Mouse (Mus musculus) liver, embryonic 11.5 days (tissue): ENCODE measurements around the gene Sppl3. TPM values are rescaled to one million over a fixed set of nuclear protein-coding genes. Genes with fewer than 3 reads are reported as not detected.

Experiments used
- ATAC-seq: fragments of 200-750 bp; cut with Nextera tagmentation; replicated peaks from 2 replicates; pipeline ENCODE4 v1.8.0; 2017; ENCODE audit warnings: moderate number of reproducible peaks, mild to moderate bottlenecking, moderate TSS enrichment, moderate library complexity; ENCODE audit not compliant: low FRiP score
- DNase-seq: peaks from one replicate; pipeline ENCODE4 v3.0.0-alpha.2; 2017; ENCODE audit warnings: low spot score
- H3K27ac ChIP-seq: fragments of 300-500 bp; sonication (generic); 2 replicates; pipeline ENCODE4 v1.5.1; 2014; ENCODE audit warnings: mild to moderate bottlenecking, low read depth, low read length, control low read depth
- H3K27me3 ChIP-seq: fragments of 300-500 bp; sonication (generic); replicated peaks from 2 replicates; pipeline ENCODE4 v1.6.1; 2014; ENCODE audit warnings: low read length, mixed read lengths; ENCODE audit not compliant: control insufficient read depth, insufficient read depth
- H3K36me3 ChIP-seq: fragments of 300-500 bp; sonication (generic); 2 replicates; pipeline ENCODE4 v1.6.1; 2014; ENCODE audit warnings: mild to moderate bottlenecking, low read length, moderate library complexity, mixed read lengths; ENCODE audit not compliant: control insufficient read depth, insufficient read depth
- H3K4me1 ChIP-seq: fragments of 300-500 bp; sonication (generic); replicated peaks from 2 replicates; pipeline ENCODE4 v1.6.1; 2014; ENCODE audit warnings: low read length, mixed read lengths; ENCODE audit not compliant: control insufficient read depth, insufficient read depth
- H3K4me2 ChIP-seq: fragments of 300-500 bp; sonication (generic); 2 replicates; pipeline ENCODE4 v1.6.1; 2014; ENCODE audit warnings: mild to moderate bottlenecking, control low read depth, moderate library complexity
- H3K4me3 ChIP-seq: fragments of 300-500 bp; sonication (generic); 2 replicates; pipeline ENCODE4 v1.5.1; 2014; ENCODE audit warnings: low read depth, low read length, control low read depth
- H3K9ac ChIP-seq: fragments of 300-500 bp; sonication (generic); 2 replicates; pipeline ENCODE4 v1.6.1; 2014; ENCODE audit warnings: low read depth, low read length, control low read depth
- H3K9me3 ChIP-seq: fragments of 300-500 bp; sonication (generic); 2 replicates; pipeline ENCODE4 v1.6.1; 2016; ENCODE audit warnings: low read length, inconsistent platforms, mixed read lengths; ENCODE audit not compliant: control insufficient read depth
- WGBS: fragments of 180-500 bp; shearing (Covaris S2); extraction: QIAGEN DNeasy Blood & Tissue Kit; methylation state at CpG from one replicate; pipeline ENCODE4 v1.1.7; 2014; 5-methylcytosine and 5-hydroxymethylcytosine counted together
- polyA plus RNA-seq: library from polyadenylated mRNA; unstranded; fragments of >200 nt; fragmentation: Nextera tagmentation; extraction: Ambion mirVana; gene quantifications from 2 replicates; pipeline ENCODE4 v1.2.1, GENCODE M21; 2014

The Sppl3 gene
- polyA plus RNA-seq, 1 experiment from 2014 or later: 17.6 TPM

GRCm38 (mm10) chr5:115134234-115135165 is 123.6 kb downstream of the Sppl3 start, which contains the start of gene Unc119b:
Gene Unc119b (minus strand): TSS chr5:115134975.
- whole genome bisulfite sequencing: under 1% methylated on average over 70 of the region's 81 CpGs
- peak; percentile 97 for ATAC-seq

DNA sequence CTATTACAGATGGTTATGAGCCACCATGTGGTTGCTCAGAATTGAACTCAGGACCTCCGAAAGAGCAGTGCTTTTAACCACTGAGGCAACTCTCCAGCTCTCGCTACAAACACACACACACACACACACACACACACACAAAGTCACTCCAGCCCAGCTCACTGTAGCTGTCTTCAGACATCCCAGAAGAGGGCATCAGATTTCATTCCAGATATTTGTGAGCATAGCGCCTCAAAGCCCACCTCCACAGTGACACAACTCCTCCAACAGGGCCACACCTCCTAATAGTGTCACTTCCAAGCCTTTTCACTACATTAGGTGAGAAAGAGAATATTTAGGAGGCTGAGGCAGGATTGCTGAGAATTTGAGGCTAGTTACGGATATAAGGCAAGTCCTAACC is 128.2 kb downstream of the Sppl3 start:
- WGBS: 60% methylated on average over 4 of the region's 4 CpGs
- Histone ChIP-seq H3K27me3 (no peaks in the 10 kb centered on the region), H3K9ac (no peak overlapping the region), H3K4me3 (no peak overlapping the region), H3K27ac (no peak overlapping the region), H3K9me3 (no peaks in the 10 kb centered on the region), H3K36me3 (no peaks in the 10 kb centered on the region; the same call in 1 of the 2 replicates), H3K4me2 (no peak overlapping the region), H3K4me1 (peaks cover under 1% of the 10 kb centered on the region)
- no peak for DNase-seq
- no peak for ATAC-seq

More at GRCm38 (mm10) chr5:115134234-115135165, 123.6 kb downstream of the Sppl3 start, which contains the start of gene Unc119b:
- Histone ChIP-seq H3K9ac (peak within 1 kb of the TSS; percentile 76), H3K27ac (no peak within 1 kb of the TSS), H3K4me1 (peaks cover 9% of the 10 kb centered on the region), H3K27me3 (no peaks in the 10 kb centered on the region), H3K9me3 (no peaks in the 10 kb centered on the region), H3K36me3 (peaks cover 6% of the 10 kb centered on the region; the same call in 1 of the 2 replicates), H3K4me3 (peak within 1 kb of the TSS; percentile 81), H3K4me2 (peak within 1 kb of the TSS; percentile 90)
- peak; percentile 90 for DNase-seq

- ATAC-seq: no peak
- DNase-seq: no peak
- no peak overlapping the region for H3K4me2 ChIP-seq
- no peak overlapping the region for H3K4me3 ChIP-seq
- no peak overlapping the region for H3K9ac ChIP-seq
- H3K27ac ChIP-seq: no peak overlapping the region
- H3K4me1 ChIP-seq: no peaks in the 10 kb centered on the region
- 55% methylated on average over 3 of the region's 3 CpGs for WGBS
- H3K36me3 ChIP-seq: peaks cover 1% of the 10 kb centered on the region; the same call in 1 of the 2 replicates
- H3K9me3 ChIP-seq: no peaks in the 10 kb centered on the region
- H3K27me3 ChIP-seq: no peaks in the 10 kb centered on the region
Observed at GRCm38 (mm10) chr5:115140726-115141125, 129.8 kb downstream of the Sppl3 start.

DNA sequence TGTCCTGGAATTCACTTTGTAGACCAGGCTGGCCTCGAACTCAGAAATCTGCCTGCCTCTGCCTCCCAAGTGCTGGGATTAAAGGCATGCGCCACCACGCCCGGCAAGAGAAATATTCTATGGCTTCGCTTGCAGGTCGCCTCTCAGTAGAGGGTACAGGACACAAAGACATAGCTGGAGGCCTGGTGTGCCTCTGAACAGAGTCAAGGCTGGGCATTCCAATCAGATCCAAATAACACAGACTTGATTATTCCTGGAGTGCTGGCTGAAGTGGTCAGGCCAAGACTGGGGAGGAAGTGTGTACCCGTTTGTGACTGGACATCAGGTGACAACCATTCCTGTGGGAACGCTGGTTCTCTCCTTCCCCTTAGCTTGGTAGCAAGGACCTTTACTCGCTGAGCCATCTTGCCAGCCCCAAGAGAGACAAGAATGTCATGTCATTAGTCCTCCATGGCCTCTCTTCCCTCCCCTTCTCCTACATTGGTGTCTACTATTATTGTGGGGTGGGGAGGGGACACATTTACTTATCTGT is 131.3 kb downstream of the Sppl3 start:
- ATAC-seq (no peak), DNase-seq (no peak)
- Histone ChIP-seq H3K9ac (no peak overlapping the region), H3K27me3 (no peaks in the 10 kb centered on the region), H3K9me3 (no peaks in the 10 kb centered on the region), H3K4me3 (no peak overlapping the region), H3K4me2 (no peak overlapping the region), H3K4me1 (no peaks in the 10 kb centered on the region), H3K36me3 (peaks cover 14% of the 10 kb centered on the region), H3K27ac (no peak overlapping the region)
- 86% methylated on average over 9 of the region's 9 CpGs for WGBS

DNA sequence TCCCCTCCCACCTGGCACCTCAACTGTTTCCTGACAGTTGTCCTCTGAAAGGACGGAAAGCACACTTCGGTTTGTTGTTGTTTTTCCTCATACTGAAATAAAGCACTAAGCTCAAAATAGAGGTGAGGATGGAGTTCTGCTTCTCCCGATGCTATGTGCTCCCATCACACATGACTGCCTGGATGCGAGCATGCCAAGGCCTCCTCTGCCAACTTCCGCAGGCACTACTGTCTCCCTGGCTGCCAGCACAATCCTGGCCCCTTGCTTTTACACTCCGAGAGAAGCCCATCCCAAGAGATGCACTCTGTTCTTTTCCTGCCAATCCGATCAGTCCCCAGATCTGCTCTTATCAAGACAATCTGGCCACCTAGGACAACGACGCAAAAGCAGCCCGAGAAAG is 132.6 kb downstream of the Sppl3 start:
- no peak overlapping the region for H3K4me2 ChIP-seq
- H3K27me3 ChIP-seq: no peaks in the 10 kb centered on the region
- no peaks in the 10 kb centered on the region for H3K4me1 ChIP-seq
- H3K36me3 ChIP-seq: peaks cover 27% of the 10 kb centered on the region
- ATAC-seq (no peak), DNase-seq (no peak)
- 76% methylated on average over 10 of the region's 10 CpGs for WGBS
- no peaks in the 10 kb centered on the region for H3K9me3 ChIP-seq
- no peak overlapping the region for H3K4me3 ChIP-seq
- H3K27ac ChIP-seq: no peak overlapping the region
- H3K9ac ChIP-seq: no peak overlapping the region

GRCm38 (mm10) chr5:115144471-115144870 is 133.5 kb downstream of the Sppl3 start:
- ATAC-seq (no peak), DNase-seq (no peak)
- no peak overlapping the region for H3K27ac ChIP-seq
- H3K27me3 ChIP-seq: no peaks in the 10 kb centered on the region
- H3K4me2 ChIP-seq: no peak overlapping the region
- peaks cover 31% of the 10 kb centered on the region for H3K36me3 ChIP-seq
- H3K9me3 ChIP-seq: no peaks in the 10 kb centered on the region
- no peaks in the 10 kb centered on the region for H3K4me1 ChIP-seq
- H3K4me3 ChIP-seq: no peak overlapping the region
- no peak overlapping the region for H3K9ac ChIP-seq
- 80% methylated on average over 6 of the region's 6 CpGs for WGBS

GRCm38 (mm10) chr5:115145253-115145968 is 134.5 kb downstream of the Sppl3 start:
- Histone ChIP-seq H3K36me3 (peaks cover 41% of the 10 kb centered on the region), H3K4me3 (no peak overlapping the region), H3K9ac (no peak overlapping the region), H3K9me3 (no peaks in the 10 kb centered on the region), H3K27me3 (no peaks in the 10 kb centered on the region), H3K4me1 (no peaks in the 10 kb centered on the region), H3K27ac (no peak overlapping the region), H3K4me2 (no peak overlapping the region)
- no peak for ATAC-seq
- DNase-seq: no peak
- 80% methylated on average over 11 of the region's 11 CpGs for WGBS

DNA sequence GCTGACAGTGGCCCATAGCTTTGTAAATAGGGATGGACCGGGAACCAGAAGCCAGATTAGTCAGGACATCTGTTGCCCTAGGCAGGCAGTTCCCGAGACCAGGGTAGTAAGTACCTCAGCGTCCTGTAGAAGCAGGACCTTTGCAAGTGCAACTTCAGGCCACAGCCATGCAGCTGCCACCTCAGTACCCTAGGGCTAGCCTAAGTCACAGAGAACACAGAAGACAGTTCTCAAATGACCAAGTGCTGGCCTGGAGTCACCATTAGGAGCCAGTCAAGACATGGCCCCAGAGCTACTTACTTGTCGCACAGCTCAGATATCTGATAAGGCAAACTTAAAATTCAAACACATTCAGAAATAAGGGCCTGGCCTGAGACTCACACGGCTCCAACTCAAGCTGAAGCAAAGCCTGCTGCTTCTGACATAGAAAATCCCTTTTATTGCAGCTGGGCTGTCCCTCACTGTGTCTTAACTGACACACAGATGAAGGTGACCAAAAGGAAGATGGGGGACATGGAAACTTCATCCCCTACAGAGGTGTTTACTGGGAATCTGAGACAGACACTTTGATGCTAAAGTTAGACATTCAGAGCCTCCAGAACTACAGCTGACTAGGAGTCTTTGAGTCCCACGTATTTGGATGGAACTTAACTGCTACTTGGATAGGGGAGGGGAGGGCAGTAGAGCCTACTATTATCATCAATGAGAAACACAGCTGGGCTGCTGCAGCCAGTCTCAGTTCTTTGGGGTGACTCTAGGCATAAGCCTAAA is 135.2 kb downstream of the Sppl3 start:
- Histone ChIP-seq H3K36me3 (peaks cover 48% of the 10 kb centered on the region), H3K9me3 (no peaks in the 10 kb centered on the region), H3K4me2 (no peak overlapping the region), H3K4me3 (no peak overlapping the region), H3K27ac (no peak overlapping the region), H3K27me3 (no peaks in the 10 kb centered on the region), H3K4me1 (no peaks in the 10 kb centered on the region), H3K9ac (no peak overlapping the region)
- no peak for ATAC-seq
- 78% methylated on average over 6 of the region's 6 CpGs for WGBS
- no peak for DNase-seq
